Mouse (Mus musculus): ENCODE data around the gene Pdgfb. TPM values are rescaled to one million over a fixed set of nuclear protein-coding genes. Genes with fewer than 3 reads are reported as not detected.

Gene Pdgfb
- total and polyA plus RNA-seq, 2 experiments from 2014 or later = 3.5 to 32.2 TPM

GRCm38 (mm10) chr15:80059606-80060005 is 44.8 kb upstream of the Pdgfb start:
- H3K4me1 ChIP-seq (ENCODE audit: control insufficient read depth, insufficient read depth) = 0 out of 2 replicates have a peak, but pooled peaks cover 1% of the 10 kb centered on the region
- no peaks in the 10 kb centered on the region for H3K36me3 ChIP-seq (replicated peaks; ENCODE audit: control insufficient read depth, insufficient read depth, low read length)
- WGBS = 86% methylated on average over 7 of the region's 7 CpGs
- no peak overlapping the region for H3K4me2 ChIP-seq (ENCODE audit: low read depth, low read length)
- H3K9me3 ChIP-seq (replicated peaks; ENCODE audit: control insufficient read depth, low read length) = no peaks in the 10 kb centered on the region
- H3K27ac ChIP-seq (ENCODE audit: low read depth) = no peak overlapping the region
- H3K9ac ChIP-seq (replicated peaks; ENCODE audit: low read depth, low read length) = no peak overlapping the region
- ATAC-seq (ENCODE audit: insufficient read depth, low read depth) (no peak), DNase-seq (ENCODE audit: low spot score) (no peak)
- no peak overlapping the region for H3K4me3 ChIP-seq (ENCODE audit: low read depth, low read length)
- TF ChIP-seq EP300 (IDR thresholded peaks at IDR 0.05; ENCODE audit: low read depth) (no peak), CTCF (IDR thresholded peaks at IDR 0.05; ENCODE audit: low read depth) (no peak)
- no peaks in the 10 kb centered on the region for H3K27me3 ChIP-seq (ENCODE audit: control insufficient read depth, insufficient read depth, low read length)

GRCm38 (mm10) chr15:80058151-80058550 is 43.4 kb upstream of the Pdgfb start:
- no peak overlapping the region for H3K27ac ChIP-seq (ENCODE audit: low read depth)
- H3K4me2 ChIP-seq (ENCODE audit: low read depth, low read length) = no peak overlapping the region
- no peaks in the 10 kb centered on the region for H3K9me3 ChIP-seq (replicated peaks; ENCODE audit: control insufficient read depth, low read length)
- DNase-seq (ENCODE audit: low spot score) (no peak), ATAC-seq (ENCODE audit: insufficient read depth, low read depth) (no peak)
- TF ChIP-seq CTCF (IDR thresholded peaks at IDR 0.05; ENCODE audit: low read depth) (no peak), EP300 (IDR thresholded peaks at IDR 0.05; ENCODE audit: low read depth) (no peak)
- no peak overlapping the region for H3K4me3 ChIP-seq (ENCODE audit: low read depth, low read length)
- no peaks in the 10 kb centered on the region for H3K36me3 ChIP-seq (replicated peaks; ENCODE audit: control insufficient read depth, insufficient read depth, low read length)
- H3K27me3 ChIP-seq (ENCODE audit: control insufficient read depth, insufficient read depth, low read length) = no peaks in the 10 kb centered on the region
- 87% methylated on average over 7 of the region's 7 CpGs for WGBS
- no peak overlapping the region for H3K9ac ChIP-seq (replicated peaks; ENCODE audit: low read depth, low read length)
- peaks cover 12% of the 10 kb centered on the region for H3K4me1 ChIP-seq (ENCODE audit: control insufficient read depth, insufficient read depth)

- DNase-seq (ENCODE audit: low spot score) (no peak), ATAC-seq (ENCODE audit: insufficient read depth, low read depth) (peak; percentile 19; the same call in 1 of the 2 replicates)
- no peaks in the 10 kb centered on the region for H3K9me3 ChIP-seq (replicated peaks; ENCODE audit: control insufficient read depth, low read length)
- H3K4me3 ChIP-seq (ENCODE audit: low read depth, low read length) = no peak overlapping the region
- H3K9ac ChIP-seq (replicated peaks; ENCODE audit: low read depth, low read length) = no peak overlapping the region; the same call in 1 of the 2 replicates
- no peak overlapping the region for H3K4me2 ChIP-seq (ENCODE audit: low read depth, low read length)
- 26% methylated on average over 7 of the region's 7 CpGs for WGBS
- H3K27ac ChIP-seq (ENCODE audit: low read depth) = peak overlapping the region; percentile 55
- H3K4me1 ChIP-seq (ENCODE audit: control insufficient read depth, insufficient read depth) = peaks cover 13% of the 10 kb centered on the region
- TF ChIP-seq EP300 (IDR thresholded peaks at IDR 0.05; ENCODE audit: low read depth) = no peak
- TF ChIP-seq CTCF (IDR thresholded peaks at IDR 0.05; ENCODE audit: low read depth) = no peak
- no peaks in the 10 kb centered on the region for H3K36me3 ChIP-seq (replicated peaks; ENCODE audit: control insufficient read depth, insufficient read depth, low read length)
- H3K27me3 ChIP-seq (ENCODE audit: control insufficient read depth, insufficient read depth, low read length) = no peaks in the 10 kb centered on the region
These were observed 39.4 kb upstream of the Pdgfb start for GRCm38 (mm10) chr15:80054034-80054710.

- Histone ChIP-seq H3K27me3 (ENCODE audit: control insufficient read depth, insufficient read depth, low read length) (no peaks in the 10 kb centered on the region), H3K9ac (replicated peaks; ENCODE audit: low read depth, low read length) (no peak overlapping the region; the same call in 1 of the 2 replicates), H3K4me1 (ENCODE audit: control insufficient read depth, insufficient read depth) (peaks cover 20% of the 10 kb centered on the region), H3K4me3 (ENCODE audit: low read depth, low read length) (no peak overlapping the region), H3K36me3 (replicated peaks; ENCODE audit: control insufficient read depth, insufficient read depth, low read length) (no peaks in the 10 kb centered on the region), H3K9me3 (replicated peaks; ENCODE audit: control insufficient read depth, low read length) (no peaks in the 10 kb centered on the region), H3K27ac (ENCODE audit: low read depth) (peak overlapping the region; percentile 55), H3K4me2 (ENCODE audit: low read depth, low read length) (no peak overlapping the region)
- DNase-seq (ENCODE audit: low spot score) (peak; percentile 26), ATAC-seq (ENCODE audit: insufficient read depth, low read depth) (no peak; the same call in 1 of the 2 replicates)
- peak; percentile 20 for TF ChIP-seq CTCF (IDR thresholded peaks at IDR 0.05; ENCODE audit: low read depth)
- TF ChIP-seq EP300 (IDR thresholded peaks at IDR 0.05; ENCODE audit: low read depth) = no peak
- WGBS = 58% methylated on average over 8 of the region's 8 CpGs
These were observed 38.7 kb upstream of the Pdgfb start for GRCm38 (mm10) chr15:80053381-80054033.

DNA sequence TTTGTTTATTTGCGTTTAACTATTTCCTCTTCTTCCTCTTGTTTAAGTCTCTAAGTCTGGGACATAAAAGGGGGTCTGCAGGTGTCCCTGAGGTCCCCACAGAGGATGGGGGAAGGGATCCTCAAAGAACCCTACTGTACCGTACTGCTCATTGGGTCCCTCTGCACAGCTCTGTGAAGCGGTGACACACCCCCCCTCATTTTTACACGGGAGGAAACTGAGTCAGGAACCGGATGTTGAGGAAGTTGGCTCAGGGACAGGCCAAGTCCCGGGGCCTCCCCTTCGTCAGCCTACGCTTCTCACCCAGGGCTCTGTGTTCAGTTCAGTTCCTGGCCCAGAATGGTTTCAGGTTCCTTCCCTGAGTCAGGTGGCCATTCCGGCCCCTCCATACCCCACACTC is 37.0 kb upstream of the Pdgfb start:
- peak overlapping the region; percentile 82 for H3K27ac ChIP-seq (ENCODE audit: low read depth)
- no peak overlapping the region for H3K4me3 ChIP-seq (ENCODE audit: low read depth, low read length)
- ATAC-seq (ENCODE audit: insufficient read depth, low read depth) (peak; percentile 6; the same call in 1 of the 2 replicates), DNase-seq (ENCODE audit: low spot score) (no peak)
- no peaks in the 10 kb centered on the region for H3K27me3 ChIP-seq (ENCODE audit: control insufficient read depth, insufficient read depth, low read length)
- no peaks in the 10 kb centered on the region for H3K9me3 ChIP-seq (replicated peaks; ENCODE audit: control insufficient read depth, low read length)
- no peaks in the 10 kb centered on the region for H3K36me3 ChIP-seq (replicated peaks; ENCODE audit: control insufficient read depth, insufficient read depth, low read length)
- H3K4me2 ChIP-seq (ENCODE audit: low read depth, low read length) = no peak overlapping the region
- no peak overlapping the region for H3K9ac ChIP-seq (replicated peaks; ENCODE audit: low read depth, low read length)
- peaks cover 34% of the 10 kb centered on the region for H3K4me1 ChIP-seq (ENCODE audit: control insufficient read depth, insufficient read depth)
- TF ChIP-seq EP300 (IDR thresholded peaks at IDR 0.05; ENCODE audit: low read depth) = no peak; the same call in 1 of the 2 replicates
- TF ChIP-seq CTCF (IDR thresholded peaks at IDR 0.05; ENCODE audit: low read depth) = no peak
- WGBS = 67% methylated on average over 9 of the region's 9 CpGs

Measured in heart, postnatal 0 days (tissue).